Mouse (Mus musculus) mouse embryonic stem cell (cell line): Measurements from ENCODE around the gene Mknk1.

Experiments
- in situ Hi-C, 2 experiments: fragments of 300-500 bp; cut with MboI; formaldehyde crosslinking; loops; 1 replicate in 1 of 2; 3 replicates in 1 of 2; pipeline ENCODE4 v1.14.3; 2019 to 2020; ENCODE audit warnings: low sequenced_read_pairs in 2 of 2, low pct_unique_long_range_greater_than_20kb in 1 of 2, mixed read lengths in 1 of 2; ENCODE audit not compliant: unreplicated experiment in 1 of 2

Gene Mknk1

DNA sequence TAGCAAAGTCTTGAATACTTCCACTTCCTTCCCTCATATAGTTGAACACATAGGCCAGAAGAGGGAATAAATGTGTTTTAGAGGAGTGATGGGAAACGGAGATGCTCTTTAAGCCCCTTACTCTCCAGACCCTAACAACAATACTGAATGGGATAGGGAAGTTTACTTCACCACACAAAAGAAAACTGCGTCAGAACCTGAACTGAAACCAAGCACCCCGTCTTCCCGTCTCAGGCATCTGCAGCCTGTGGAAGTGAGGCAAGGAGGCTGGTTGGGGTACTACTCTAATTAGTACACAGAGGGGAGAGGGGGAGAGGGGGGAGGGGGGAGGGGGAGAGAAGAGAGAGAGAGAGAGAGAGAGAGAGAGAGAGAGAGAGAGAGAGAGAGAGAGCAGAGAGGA lies 802 bp upstream of the Mknk1 start:
- in situ Hi-C loops, result no loop called here

DNA sequence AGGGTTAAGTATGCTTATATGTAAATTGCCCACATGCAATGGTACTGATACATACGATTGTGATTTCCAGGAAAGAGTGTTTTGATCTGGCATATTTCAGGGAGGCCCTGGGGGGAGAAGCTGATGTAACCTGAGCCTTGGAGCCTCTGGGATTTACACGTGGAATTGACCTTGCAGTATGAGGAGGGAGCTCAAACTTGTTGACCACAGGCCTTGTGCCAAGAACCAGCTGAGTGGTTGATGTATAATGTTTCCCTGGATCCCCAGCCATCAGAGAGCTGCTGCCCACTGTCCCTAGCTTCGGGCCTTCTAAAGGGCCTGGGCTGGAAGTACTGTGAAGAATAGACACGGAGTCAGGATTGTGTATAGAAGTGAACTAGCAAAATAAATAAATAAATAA lies 958 bp downstream of the Mknk1 start:
- in situ Hi-C loops, result no loop called here

DNA sequence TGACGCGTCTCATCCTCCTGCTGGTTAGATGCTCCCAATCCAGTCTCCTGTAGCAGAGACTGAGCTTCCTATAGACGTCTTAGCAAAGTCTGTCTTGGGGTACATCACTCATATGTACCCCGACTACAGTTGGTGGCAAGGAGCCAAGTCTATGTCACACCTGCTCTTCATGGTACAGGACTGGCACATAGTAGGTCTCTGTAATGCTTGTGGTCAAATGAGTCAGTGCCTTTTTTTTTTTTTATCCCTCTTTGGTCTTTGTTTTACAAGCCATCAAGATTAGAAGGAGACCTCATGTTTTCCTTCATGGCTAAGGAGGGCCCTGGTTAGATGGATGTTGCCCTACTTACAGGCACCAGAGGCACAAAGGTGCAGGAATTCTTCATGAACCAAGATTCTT lies 1.8 kb downstream of the Mknk1 start:
- in situ Hi-C loops, result no loop called here

DNA sequence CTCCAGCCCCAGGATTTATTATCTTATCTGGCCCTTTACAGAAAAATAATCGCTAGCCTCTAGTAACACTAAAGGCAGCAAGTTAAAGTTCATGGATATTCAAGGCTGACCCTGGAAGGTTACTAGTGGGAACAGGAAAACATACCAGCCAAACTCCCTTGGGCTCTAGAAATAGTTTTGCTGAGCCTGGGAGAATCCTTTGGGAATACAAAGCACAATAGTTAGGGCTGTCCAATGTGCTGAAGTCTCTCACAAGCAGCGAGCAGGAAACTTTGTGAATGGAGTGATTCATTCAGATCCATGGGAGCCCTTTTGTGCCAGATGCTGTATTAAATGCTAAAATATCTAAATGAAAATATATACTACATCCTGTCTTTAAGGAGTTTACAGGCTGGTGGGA lies 7.7 kb downstream of the Mknk1 start:
- in situ Hi-C loops, result no loop called here

DNA sequence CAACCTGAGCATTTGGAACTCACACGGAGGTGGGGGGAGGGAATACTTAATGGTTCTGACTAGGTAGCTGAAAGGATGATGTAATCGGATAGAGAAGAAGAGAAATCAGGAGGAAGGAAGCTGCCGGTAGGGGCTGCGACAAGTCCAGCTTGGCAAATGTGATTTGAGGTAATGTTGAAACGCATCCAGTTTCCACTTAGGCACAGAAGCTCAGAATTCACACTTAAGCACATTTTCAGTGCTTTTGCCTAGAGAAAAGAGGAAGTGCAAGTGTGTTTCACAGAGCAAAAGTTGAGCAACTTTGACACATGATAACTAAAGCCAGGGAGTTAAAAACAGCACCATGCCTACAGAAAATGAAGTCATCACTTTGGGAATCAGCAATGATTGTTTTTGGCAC lies 8.4 kb downstream of the Mknk1 start:
- in situ Hi-C loops, result no loop called here

DNA sequence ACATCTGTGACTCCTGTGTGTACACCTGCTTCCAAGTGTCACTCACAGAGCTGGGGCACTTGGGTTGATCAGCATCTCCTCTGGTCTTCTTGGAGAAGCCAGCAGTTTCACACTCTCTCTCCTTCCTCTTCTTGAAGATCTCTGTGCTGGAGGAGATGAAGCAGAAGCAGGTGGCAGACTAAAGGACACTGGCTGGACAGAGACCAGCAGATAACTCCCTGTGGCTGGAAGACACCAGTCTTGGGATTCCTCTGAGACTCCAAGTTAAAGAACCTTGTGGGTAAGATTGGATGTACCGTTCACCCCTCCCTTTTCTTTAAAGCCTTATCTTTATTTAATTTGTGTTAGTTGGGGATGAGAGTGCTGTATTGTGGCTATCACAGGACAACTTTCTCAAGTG lies 9.1 kb downstream of the Mknk1 start:
- in situ Hi-C loops, result no loop called here

DNA sequence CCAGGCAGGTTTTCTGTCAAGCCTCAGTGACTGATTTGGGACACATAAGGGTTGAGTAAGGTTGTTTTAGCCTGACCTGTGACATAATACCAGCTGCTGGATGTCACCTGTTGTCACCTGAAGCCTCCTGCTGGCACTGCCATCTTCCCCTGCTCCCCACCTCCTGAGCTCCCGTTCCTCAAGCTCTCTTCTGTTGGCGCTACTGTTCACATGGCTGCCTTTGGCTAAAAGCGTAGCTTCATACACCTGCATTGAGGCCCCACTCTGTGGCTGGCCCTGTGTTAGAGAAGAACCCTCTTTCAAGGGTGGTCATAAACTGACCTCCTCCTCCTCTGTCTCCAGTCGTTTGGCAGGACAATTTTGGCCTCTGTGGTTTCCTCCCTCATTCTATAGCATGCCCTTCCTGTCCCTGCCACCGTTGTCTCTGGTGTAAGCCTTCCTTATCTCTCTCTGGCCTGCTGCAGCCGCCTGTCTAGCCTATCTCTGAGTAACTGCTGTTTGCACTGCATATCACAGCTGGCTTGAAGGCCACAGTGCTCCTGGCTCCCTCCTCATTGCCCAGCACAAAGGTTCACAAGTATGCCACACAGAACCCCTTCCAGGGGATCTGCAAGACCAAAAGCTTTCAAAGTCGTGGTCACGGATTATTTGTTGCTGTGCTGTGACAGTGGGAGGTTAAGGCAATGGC lies 10.1 kb downstream of the Mknk1 start:
- in situ Hi-C loops, result no loop called here

DNA sequence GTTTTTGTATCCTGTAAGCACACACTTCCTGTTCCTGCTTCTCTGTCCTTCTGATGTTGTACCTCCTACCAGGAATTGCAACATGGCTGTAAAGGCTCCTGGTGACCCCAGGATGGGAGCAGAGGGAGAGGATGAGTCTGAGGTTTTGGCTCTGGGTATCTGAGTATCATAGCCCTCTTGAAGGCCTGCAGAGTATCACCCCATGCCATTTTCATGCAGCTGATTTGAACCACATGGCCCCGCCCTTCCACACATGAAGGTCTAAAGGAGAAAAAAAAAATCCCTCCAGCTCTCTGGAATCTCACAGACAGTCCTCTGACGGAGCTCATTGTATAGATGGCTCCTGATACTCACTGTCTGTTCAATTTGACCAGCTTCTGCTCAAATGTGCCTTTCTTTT lies 11.1 kb downstream of the Mknk1 start:
- in situ Hi-C loops, result no loop called here

DNA sequence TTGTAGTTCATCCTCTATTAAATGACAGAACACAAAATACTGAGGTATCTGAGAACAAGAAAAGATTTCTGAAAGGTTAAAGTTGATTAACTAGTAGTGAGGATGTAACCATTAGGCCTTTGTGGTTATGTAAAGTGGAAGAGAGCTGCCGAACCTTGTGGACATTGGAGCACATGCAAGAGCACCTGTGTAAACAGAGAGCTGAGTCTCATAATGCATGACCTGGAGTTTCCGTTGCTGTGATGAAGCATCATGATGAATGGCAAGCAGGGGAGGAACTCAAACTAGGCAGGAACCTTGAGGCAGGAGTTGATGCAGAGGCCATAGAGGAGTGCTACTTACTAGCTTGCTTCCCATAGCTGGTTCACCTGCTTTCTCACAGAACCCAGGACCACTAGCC lies 11.6 kb downstream of the Mknk1 start:
- in situ Hi-C loops, result no loop called here

DNA sequence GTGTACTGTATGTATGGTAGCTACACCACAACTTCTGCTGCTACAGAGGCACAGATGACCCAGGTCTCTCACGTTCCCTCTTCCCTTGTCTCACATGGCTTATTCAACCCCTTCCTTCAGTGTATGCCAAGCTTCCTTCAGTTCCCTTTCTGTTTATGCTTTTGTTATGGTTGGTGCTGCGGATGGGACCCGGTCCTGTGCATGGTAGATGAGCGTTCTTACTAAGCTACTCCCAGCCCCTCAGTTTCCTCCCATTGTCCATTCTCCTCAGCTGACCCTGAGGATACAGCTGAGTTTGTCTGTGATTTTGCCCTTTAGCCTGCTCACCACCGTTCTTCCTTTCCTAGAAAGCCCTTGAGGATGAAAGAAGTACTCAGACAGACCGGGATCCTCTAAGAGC lies 12.6 kb downstream of the Mknk1 start:
- in situ Hi-C loops, result no loop called here

DNA sequence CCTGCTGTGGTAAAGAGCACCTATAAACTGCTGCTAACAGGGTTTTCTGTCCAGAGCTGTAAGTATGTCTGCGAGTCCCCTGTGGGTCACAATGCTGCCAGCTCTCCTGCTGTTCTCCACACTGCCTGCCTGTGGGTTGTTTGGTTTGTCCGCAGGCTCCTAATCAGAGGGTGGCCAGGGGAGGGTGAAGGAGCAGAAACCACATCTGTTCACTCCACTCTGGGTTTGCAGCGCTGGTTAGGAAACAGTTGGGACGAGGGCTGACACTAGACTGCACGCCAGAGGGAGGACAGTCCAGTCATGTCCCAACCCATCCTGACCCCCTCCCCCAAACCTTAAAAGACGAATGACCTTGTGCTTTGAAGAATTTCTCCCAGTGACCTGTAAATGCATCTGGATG lies 16.1 kb downstream of the Mknk1 start:
- in situ Hi-C loops, result no loop called here

DNA sequence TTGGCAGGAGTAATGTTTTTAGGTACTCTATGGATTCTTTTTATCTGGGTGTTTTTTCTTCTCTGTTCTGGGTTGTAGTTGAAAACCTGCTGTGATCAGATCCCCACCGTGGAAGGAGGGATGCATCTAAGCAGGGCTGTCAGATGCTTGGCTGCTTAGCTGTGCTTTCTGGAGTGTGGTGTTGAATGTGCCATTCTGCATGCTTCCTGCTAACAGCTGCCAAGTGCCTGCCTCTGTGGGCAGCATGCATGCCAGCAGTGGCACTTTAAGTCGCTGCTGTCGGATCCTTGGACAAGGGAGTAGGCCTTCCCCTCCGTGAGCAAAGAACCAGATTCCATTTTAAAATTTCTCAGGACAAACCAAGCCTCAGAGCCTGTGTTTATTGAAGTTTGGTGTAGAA lies 16.6 kb downstream of the Mknk1 start:
- in situ Hi-C loops, result no loop called here

DNA sequence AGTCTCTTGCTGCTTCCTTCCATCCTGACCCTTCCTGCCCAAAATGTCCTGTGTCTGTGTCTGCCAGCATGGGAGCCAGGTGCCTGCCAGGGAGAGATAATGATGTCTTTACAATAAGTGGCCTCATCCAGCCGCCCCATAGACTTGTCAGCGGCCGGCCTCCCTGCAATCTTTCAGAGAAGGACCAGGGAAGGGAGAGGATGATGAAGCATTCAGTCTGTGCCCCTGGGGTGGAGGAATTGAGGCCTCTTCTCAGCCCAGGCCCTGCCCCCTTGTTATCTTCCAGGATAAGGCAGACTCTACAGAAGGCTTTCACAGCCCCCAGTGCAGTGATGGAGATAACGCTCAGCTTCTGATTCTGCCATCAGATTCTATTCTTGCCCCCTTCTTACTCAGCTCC lies 17.3 kb downstream of the Mknk1 start:
- in situ Hi-C loops, result no loop called here

DNA sequence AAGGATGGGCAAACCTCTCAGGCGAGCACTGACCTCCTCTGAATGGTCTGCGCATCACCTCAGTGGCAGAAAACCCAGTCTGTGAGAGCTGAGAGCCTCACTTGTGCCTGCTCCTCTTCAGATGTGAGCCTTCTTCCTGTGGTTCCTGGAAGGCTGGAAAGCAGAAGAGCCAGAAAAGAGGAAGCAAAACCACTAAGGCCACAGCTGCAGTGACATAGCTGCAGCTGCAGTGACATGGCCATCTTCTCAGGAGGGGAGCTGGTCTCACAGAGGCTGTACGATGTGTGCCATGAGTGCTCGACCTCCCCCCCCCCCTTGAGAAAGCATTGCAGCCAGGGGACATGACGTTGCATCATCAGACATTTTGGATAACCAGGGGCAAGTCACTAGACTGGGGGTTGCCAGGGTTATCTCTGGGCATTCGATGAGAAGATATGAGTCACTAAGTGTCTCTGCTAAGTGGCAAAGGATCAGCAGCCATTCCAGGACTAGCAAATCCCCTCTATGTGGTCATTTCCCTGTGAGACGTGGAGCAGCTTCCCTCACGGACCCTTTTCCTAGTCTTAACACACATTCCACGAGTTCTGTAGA lies 18.4 kb downstream of the Mknk1 start:
- in situ Hi-C loops, result no loop called here

DNA sequence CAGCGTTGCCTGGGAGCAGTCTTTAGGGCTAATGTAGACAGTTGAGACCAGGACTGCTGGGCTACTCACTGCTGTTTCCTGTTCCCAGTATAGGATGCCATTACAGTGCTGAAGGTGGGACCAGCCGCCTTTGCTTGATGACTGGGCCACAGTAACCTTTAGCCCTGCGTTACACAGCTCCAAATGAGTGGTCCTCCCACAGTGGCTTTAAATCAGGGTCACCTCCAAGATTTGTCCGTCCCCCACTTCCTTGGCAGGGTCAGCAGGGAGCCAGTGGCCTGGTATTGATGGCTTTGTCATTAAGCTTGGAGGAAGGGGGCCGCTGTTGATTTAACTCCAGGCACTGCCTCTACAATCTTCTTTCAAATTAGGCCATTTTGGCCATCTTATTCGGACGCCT lies 24.4 kb downstream of the Mknk1 start:
- in situ Hi-C loops, result no loop called here

DNA sequence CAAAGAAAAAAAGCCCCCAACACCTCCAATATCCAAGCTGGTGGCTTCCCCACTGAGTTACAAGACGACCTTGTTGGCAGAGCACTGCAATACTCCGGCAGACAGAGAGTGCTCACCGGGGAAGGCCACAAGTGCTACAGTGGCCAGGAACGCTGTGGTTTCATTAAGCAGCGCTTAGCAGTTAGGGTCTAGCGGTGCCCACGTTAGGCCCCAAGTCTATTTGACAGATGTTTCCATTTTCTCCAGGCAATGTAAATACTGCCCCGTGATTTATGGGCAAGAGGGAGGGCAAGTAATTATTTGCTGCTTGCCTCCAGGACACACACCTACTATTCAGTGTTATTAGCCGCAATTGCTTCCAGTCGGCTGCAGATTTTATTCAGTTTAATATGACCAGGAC lies 24.9 kb downstream of the Mknk1 start:
- in situ Hi-C loops, result no loop called here

DNA sequence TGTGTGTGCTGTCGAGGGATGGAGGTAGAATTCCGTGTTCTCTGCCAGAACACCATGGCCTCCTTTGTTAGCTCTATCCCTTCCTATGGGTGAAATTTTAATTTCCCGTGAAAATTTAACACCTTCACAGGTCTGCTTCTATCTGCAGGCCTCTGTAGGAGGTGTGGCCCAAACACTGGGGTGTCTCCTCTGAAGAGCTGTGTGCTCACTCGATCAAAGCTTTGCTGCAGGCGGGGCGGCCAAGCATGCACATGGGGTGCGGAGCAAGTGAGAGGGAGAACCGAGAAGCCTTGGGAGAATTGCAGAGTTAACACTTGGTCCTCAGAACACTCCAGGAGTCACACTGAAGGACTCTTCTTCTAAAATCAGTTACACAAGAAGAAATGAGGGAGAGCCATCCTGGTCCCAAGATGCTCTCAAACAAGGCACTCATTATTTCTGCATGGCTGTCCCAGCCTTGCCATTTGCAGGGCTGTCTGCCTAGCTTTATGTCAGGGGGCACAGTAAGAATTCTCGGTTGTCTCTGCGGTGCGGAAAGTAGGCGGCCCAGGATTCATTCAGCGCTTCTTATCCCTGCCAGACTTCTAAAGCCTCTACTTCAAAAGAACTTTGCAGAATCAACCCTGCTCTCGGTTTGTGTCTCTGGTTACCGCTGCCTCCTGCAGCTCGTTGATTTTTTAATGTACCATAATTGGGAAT lies 30.7 kb downstream of the Mknk1 start:
- in situ Hi-C loops, result no loop called here

DNA sequence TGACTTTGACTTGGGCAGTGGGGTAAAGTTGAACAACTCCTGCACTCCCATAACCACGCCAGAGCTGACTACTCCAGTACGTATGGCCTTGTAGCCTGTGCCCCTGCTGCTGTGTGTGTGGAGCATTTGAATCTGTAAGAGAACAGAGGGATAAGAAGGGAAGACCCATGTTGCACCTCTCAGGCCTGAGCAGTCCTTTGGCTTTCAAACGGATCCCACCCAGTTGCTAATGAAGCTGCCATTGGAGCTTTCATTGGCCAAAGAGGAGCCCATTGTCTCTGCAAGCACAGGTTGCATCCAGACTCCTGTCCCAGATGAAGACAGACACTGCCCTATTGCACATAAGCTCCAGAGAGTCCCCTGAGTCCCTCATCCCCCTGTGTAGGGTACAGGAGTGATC lies 34.2 kb downstream of the Mknk1 start:
- in situ Hi-C loops, result no loop called here

DNA sequence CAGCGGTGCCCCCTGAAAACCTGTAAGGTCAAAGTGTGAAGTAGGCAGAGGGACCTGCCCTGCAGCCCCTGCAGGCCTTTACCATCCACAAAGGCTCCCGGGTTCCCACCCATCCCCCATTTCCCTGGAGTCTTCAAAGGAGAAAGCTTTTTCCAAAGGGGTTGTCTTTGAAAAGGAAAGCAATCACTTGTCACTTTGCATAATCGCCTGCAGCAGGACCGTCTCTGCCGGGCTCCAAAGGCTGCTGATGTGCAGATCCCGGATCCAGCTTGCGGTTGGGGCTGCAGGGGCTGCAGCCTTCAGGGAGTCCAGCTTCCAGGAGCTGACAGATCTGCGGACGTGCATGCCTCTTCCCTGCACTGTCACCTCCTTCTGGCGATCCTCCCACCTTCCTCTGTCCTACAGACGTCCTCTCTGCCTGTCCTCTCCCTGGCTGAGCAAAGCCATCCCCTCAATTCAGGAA lies 39.2 kb downstream of the Mknk1 start:
- in situ Hi-C loops, result no loop called here

DNA sequence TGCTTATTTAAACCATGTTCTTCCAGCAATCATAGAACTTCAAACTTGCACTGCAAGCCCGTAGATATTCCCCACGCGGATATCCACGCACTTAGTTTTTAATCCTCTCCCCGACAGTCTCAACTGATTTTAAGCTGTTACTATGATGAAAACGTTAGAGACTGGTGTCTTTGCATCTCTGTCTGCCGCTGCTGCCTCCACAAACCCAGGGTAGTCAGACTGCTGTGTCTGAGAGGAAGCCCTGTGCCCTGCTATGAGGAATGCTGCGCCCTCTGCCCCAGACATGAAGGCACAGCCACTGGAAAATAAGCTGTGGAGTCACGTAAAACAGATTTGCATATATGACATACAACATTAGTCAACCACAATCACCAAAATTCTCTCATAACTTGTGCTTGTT lies 39.8 kb downstream of the Mknk1 start:
- in situ Hi-C loops, result no loop called here
